Mouse (Mus musculus) spleen, adult 2 months (tissue): ENCODE measurements around the gene Mlf2.

Experiments
- CTCF ChIP-seq: fragments of 200-500 bp; IDR thresholded peaks from 2 replicates; pipeline ENCODE4 v1.5.1; 2011; ENCODE audit warnings: mild to moderate bottlenecking, inconsistent platforms; ENCODE audit not compliant: insufficient read depth, insufficient read length, insufficient replicate concordance; ENCODE audit errors: extremely low read depth
- POLR2A ChIP-seq: fragments of 200-500 bp; IDR thresholded peaks from 2 replicates; pipeline ENCODE4 v1.6.1; 2011; ENCODE audit warnings: low read depth, low read length, inconsistent platforms

- no peak for TF ChIP-seq CTCF
- no peak for TF ChIP-seq POLR2A
These were observed 18.0 kb upstream of the Mlf2 start for GRCm38 (mm10) chr6:124913214-124913613.
